Mouse (Mus musculus): ENCODE data around the gene Cd2. TPM values are rescaled to one million over a fixed set of nuclear protein-coding genes. Genes with fewer than 3 reads are reported as not detected.

The Cd2 gene
- polyA plus RNA-seq, 1 experiment from 2014 or later = 0.14 TPM

- Histone ChIP-seq H3K4me1 (ENCODE audit: control insufficient read depth, insufficient read depth, low read depth, low read length) (no peaks in the 10 kb centered on the region), H3K36me3 (ENCODE audit: control insufficient read depth, insufficient read depth, low read length) (no peaks in the 10 kb centered on the region), H3K27me3 (replicated peaks; ENCODE audit: control insufficient read depth, insufficient read depth, low read length) (no peaks in the 10 kb centered on the region), H3K4me3 (ENCODE audit: low read length) (no peak overlapping the region), H3K4me2 (ENCODE audit: low read length) (no peak overlapping the region), H3K9ac (ENCODE audit: low read depth, low read length) (no peak overlapping the region), H3K9me3 (ENCODE audit: control insufficient read depth, low read length) (no peaks in the 10 kb centered on the region), H3K27ac (ENCODE audit: low read depth, low read length) (no peak overlapping the region)
- 87% methylated on average over 13 of the region's 13 CpGs for WGBS
- no peak for ATAC-seq
Observed at GRCm38 (mm10) chr3:101228868-101229550, 58.7 kb downstream of the Cd2 start.

- Histone ChIP-seq H3K27ac (ENCODE audit: low read depth, low read length) (no peak overlapping the region), H3K4me2 (ENCODE audit: low read length) (no peak overlapping the region), H3K27me3 (replicated peaks; ENCODE audit: control insufficient read depth, insufficient read depth, low read length) (no peaks in the 10 kb centered on the region), H3K36me3 (ENCODE audit: control insufficient read depth, insufficient read depth, low read length) (no peaks in the 10 kb centered on the region), H3K9ac (ENCODE audit: low read depth, low read length) (no peak overlapping the region), H3K4me1 (ENCODE audit: control insufficient read depth, insufficient read depth, low read depth, low read length) (no peaks in the 10 kb centered on the region), H3K9me3 (ENCODE audit: control insufficient read depth, low read length) (no peaks in the 10 kb centered on the region), H3K4me3 (ENCODE audit: low read length) (no peak overlapping the region)
- 73% methylated on average over 5 of the region's 5 CpGs for WGBS
- no peak for ATAC-seq
Observed at GRCm38 (mm10) chr3:101228066-101228465, 59.7 kb downstream of the Cd2 start.

Other genes starting within 250 kb of the Cd2 start
- gene Ptgfrn, start 177.7 kb downstream of the Cd2 start, polyA plus RNA-seq (2015; fragmentation: Nextera tagmentation; extraction: Ambion mirVana) = 2.8 and 3.1 TPM in 2 replicates
- gene Igsf3, start 89.1 kb upstream of the Cd2 start, polyA plus RNA-seq (2015; fragmentation: Nextera tagmentation; extraction: Ambion mirVana) = 79.0 and 82.0 TPM in 2 replicates